Mouse (Mus musculus) heart, embryonic 13.5 days (tissue): ENCODE data around the gene Usp25. TPM values are rescaled to one million over a fixed set of nuclear protein-coding genes. Genes with fewer than 3 reads are reported as not detected.

Source experiments
- ATAC-seq: fragments of 200-750 bp; cut with Nextera tagmentation; 2 replicates; pipeline ENCODE4 v1.8.0; 2017; ENCODE audit warnings: moderate TSS enrichment; ENCODE audit not compliant: insufficient number of reproducible peaks, low FRiP score, low TSS enrichment; ENCODE audit errors: extremely low read depth
- H3K27ac ChIP-seq: fragments of 300-500 bp; sonication (generic); replicated peaks from 2 replicates; pipeline ENCODE4 v1.5.1; 2015; ENCODE audit warnings: moderate library complexity, mild to moderate bottlenecking, inconsistent platforms
- H3K27me3 ChIP-seq: fragments of 300-500 bp; sonication (generic); replicated peaks from 2 replicates; pipeline ENCODE4 v1.6.1; 2015; ENCODE audit warnings: mild to moderate bottlenecking, inconsistent platforms
- H3K36me3 ChIP-seq: fragments of 300-500 bp; sonication (generic); 2 replicates; pipeline ENCODE4 v1.6.1; 2015; ENCODE audit warnings: mild to moderate bottlenecking, inconsistent platforms
- H3K4me1 ChIP-seq: fragments of 300-500 bp; sonication (generic); 2 replicates; pipeline ENCODE4 v1.6.1; 2015; ENCODE audit warnings: inconsistent platforms
- H3K4me2 ChIP-seq: fragments of 300-500 bp; sonication (generic); 2 replicates; pipeline ENCODE4 v1.6.1; 2015; ENCODE audit warnings: inconsistent platforms, mild to moderate bottlenecking, moderate library complexity
- H3K4me3 ChIP-seq: fragments of 300-500 bp; sonication (generic); 2 replicates; pipeline ENCODE4 v1.5.1; 2015; ENCODE audit warnings: moderate library complexity, mild to moderate bottlenecking, inconsistent platforms
- H3K9ac ChIP-seq: fragments of 300-500 bp; sonication (generic); 2 replicates; pipeline ENCODE4 v1.6.1; 2015; ENCODE audit warnings: inconsistent platforms, mild to moderate bottlenecking, moderate library complexity
- H3K9me3 ChIP-seq: fragments of 300-500 bp; sonication (generic); 2 replicates; pipeline ENCODE4 v1.6.1; 2016; ENCODE audit warnings: inconsistent platforms
- WGBS: fragments of 180-500 bp; shearing (Covaris S2); methylation state at CpG from one replicate; pipeline ENCODE4 v1.1.7; 2015; ENCODE audit warnings: mixed read lengths; 5-methylcytosine and 5-hydroxymethylcytosine counted together
- polyA plus RNA-seq: library from polyadenylated mRNA; unstranded; fragments of >200 nt; fragmentation: Nextera tagmentation; extraction: Ambion mirVana; gene quantifications from 2 replicates; pipeline ENCODE4 v1.2.1, GENCODE M21; 2015

Usp25 gene
- polyA plus RNA-seq, 1 experiment from 2014 or later = 17.6 TPM

DNA sequence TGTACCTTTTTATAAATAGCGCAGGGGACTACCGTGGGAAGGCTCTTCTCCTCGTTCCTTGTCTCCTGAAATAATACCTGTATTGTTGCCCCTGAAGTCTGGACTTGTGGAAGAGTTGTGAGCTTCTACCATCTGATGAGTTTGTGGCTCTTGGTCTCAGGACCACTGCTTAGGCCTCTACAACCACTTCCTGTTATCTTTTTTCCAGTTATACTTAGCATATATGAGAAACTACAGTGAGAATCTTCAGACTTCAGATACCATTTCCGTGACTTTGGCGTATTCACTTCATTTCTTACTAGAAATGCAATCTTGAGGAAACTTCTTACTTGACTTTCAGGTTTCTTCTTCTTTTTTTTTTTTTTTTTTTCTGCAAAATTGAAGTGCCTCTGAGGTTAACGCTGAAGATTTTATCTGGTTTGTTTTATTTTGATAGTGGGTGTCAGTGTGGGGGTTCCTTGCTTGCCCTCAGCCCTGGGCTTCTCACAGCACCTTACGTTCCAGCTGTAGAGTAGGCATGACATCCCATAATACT, 81.6 kb downstream of the Usp25 start:
- 84% methylated on average over 7 of the region's 7 CpGs for WGBS
- Histone ChIP-seq H3K9me3 (no peaks in the 10 kb centered on the region), H3K4me2 (no peak overlapping the region), H3K4me3 (no peak overlapping the region), H3K4me1 (no peaks in the 10 kb centered on the region), H3K9ac (no peak overlapping the region), H3K27me3 (no peaks in the 10 kb centered on the region), H3K36me3 (peaks cover 59% of the 10 kb centered on the region), H3K27ac (no peak overlapping the region)
- ATAC-seq = no peak

GRCm38 (mm10) chr16:77099018-77099869, 85.7 kb downstream of the Usp25 start:
- Histone ChIP-seq H3K27me3 (no peaks in the 10 kb centered on the region), H3K9me3 (no peaks in the 10 kb centered on the region), H3K4me1 (no peaks in the 10 kb centered on the region), H3K9ac (no peak overlapping the region), H3K4me3 (no peak overlapping the region), H3K27ac (no peak overlapping the region), H3K4me2 (no peak overlapping the region), H3K36me3 (peaks cover 47% of the 10 kb centered on the region)
- WGBS = 70% methylated on average over 8 of the region's 8 CpGs
- no peak for ATAC-seq

- H3K36me3 ChIP-seq = peaks cover 40% of the 10 kb centered on the region
- no peak overlapping the region for H3K4me3 ChIP-seq
- 91% methylated on average over 5 of the region's 5 CpGs for WGBS
- H3K27ac ChIP-seq = no peak overlapping the region
- H3K27me3 ChIP-seq = no peaks in the 10 kb centered on the region
- H3K9ac ChIP-seq = no peak overlapping the region
- no peaks in the 10 kb centered on the region for H3K4me1 ChIP-seq
- H3K9me3 ChIP-seq = no peaks in the 10 kb centered on the region
- ATAC-seq = no peak
- no peak overlapping the region for H3K4me2 ChIP-seq
Observed at GRCm38 (mm10) chr16:77103637-77104264, 90.2 kb downstream of the Usp25 start.

DNA sequence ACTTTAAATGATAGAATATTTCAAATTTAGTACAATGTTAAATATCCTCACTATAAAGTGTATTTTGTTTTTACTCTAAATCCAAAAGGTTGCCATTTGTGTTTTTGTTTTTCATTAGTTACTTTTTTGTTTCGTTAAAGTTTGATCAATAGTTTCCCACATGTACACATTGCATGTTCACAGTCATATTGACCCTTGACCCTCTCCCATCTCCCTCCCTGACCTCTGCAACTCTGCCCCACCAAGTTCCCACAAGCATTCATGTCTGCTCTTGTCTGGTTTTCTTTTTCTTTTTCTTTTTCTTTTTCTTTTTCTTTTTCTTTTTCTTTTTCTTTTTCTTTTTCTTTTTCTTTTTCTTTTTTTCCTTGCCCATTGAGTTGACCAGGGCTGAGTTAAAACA, 97.8 kb downstream of the Usp25 start:
- Histone ChIP-seq H3K9me3 (no peaks in the 10 kb centered on the region), H3K9ac (no peak overlapping the region), H3K27ac (no peak overlapping the region), H3K4me2 (no peak overlapping the region), H3K27me3 (no peaks in the 10 kb centered on the region), H3K4me3 (no peak overlapping the region), H3K36me3 (peaks cover 66% of the 10 kb centered on the region), H3K4me1 (no peaks in the 10 kb centered on the region)
- WGBS = 97% methylated on average over 1 of the region's 1 CpGs
- ATAC-seq = no peak

DNA sequence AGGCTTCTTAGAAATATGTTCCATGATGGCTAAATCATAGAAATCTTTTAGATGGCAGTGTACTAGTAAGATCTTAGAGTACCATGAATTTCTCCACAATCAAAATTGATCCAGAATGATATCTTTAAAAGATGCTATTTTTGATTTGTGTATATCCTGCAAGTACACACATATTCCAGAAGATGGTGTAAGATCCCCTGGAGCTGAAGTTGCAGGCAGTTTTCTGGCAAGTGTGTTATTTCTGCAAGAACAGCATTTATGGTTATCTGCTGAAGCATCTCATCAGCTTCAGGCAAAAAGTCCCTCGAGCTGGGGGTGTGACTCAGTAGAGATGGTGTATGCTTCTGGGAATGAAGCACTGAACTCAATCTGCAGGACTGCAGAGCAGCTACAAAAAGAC, 112.4 kb downstream of the Usp25 start:
- no peaks in the 10 kb centered on the region for H3K4me1 ChIP-seq
- no peaks in the 10 kb centered on the region for H3K27me3 ChIP-seq
- H3K36me3 ChIP-seq = peaks cover 4% of the 10 kb centered on the region; the same call in 1 of the 2 replicates
- no peak overlapping the region for H3K4me3 ChIP-seq
- no peak overlapping the region for H3K9ac ChIP-seq
- H3K27ac ChIP-seq = no peak overlapping the region
- no peaks in the 10 kb centered on the region for H3K9me3 ChIP-seq
- ATAC-seq = no peak
- 41% methylated on average over 1 of the region's 1 CpGs for WGBS
- H3K4me2 ChIP-seq = no peak overlapping the region

DNA sequence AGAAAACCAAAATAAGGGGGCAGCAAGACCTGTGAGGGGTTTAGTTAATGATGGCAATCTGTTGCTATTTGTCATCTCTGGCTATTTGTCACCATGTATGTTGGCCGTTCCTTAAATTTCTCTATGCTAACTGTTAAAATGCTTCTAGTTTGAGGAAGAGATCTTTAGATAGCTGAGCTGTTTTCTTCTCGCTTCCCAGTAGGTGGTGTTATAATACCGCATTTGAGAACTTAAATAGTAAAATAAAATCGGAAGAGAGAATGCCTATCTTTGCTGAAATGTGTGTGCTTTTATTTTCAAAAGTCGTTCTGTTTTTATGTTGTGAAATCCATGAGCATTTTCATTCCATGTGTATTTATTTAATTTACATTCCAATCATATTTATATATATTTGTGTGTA, 115.2 kb downstream of the Usp25 start:
- H3K9me3 ChIP-seq = no peaks in the 10 kb centered on the region
- no peak overlapping the region for H3K4me2 ChIP-seq
- ATAC-seq = no peak
- H3K27ac ChIP-seq = no peak overlapping the region
- H3K4me1 ChIP-seq = no peaks in the 10 kb centered on the region
- H3K9ac ChIP-seq = no peak overlapping the region
- no peaks in the 10 kb centered on the region for H3K36me3 ChIP-seq
- 27% methylated on average over 5 of the region's 5 CpGs for WGBS
- no peak overlapping the region for H3K4me3 ChIP-seq
- H3K27me3 ChIP-seq = no peaks in the 10 kb centered on the region

DNA sequence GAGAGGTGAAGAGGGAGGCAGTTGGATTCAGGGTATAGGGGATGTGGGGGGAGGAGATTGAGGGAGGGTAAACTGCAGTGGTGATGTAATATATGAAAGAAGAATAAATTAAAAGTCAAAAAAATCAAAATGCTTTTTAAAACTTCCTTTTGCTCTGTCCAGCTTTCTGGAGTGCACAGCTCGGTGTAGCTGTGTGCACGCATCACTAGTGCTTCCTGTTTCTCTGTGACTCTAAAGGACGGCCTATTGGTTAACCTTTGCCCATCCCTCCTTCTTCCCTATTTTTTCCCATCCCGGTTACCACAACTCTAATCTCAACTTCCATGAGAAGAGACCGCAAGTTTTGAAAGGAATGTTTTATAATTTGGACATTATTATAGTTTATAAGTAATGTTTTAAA, 119.5 kb downstream of the Usp25 start:
- WGBS = 86% methylated on average over 5 of the region's 5 CpGs
- no peak for ATAC-seq
- Histone ChIP-seq H3K9ac (no peak overlapping the region), H3K9me3 (peaks cover 7% of the 10 kb centered on the region; the same call in 1 of the 2 replicates), H3K27ac (no peak overlapping the region), H3K4me1 (no peaks in the 10 kb centered on the region), H3K4me3 (no peak overlapping the region), H3K27me3 (no peaks in the 10 kb centered on the region), H3K4me2 (no peak overlapping the region), H3K36me3 (no peaks in the 10 kb centered on the region)

- Histone ChIP-seq H3K27me3 (no peaks in the 10 kb centered on the region), H3K9me3 (peaks cover 7% of the 10 kb centered on the region; the same call in 1 of the 2 replicates), H3K27ac (no peak overlapping the region), H3K4me3 (no peak overlapping the region), H3K9ac (no peak overlapping the region), H3K4me2 (no peak overlapping the region), H3K36me3 (no peaks in the 10 kb centered on the region), H3K4me1 (no peaks in the 10 kb centered on the region)
- 78% methylated on average over 7 of the region's 7 CpGs for WGBS
- ATAC-seq = no peak
Observed at GRCm38 (mm10) chr16:77140651-77141050, 127.1 kb downstream of the Usp25 start.

DNA sequence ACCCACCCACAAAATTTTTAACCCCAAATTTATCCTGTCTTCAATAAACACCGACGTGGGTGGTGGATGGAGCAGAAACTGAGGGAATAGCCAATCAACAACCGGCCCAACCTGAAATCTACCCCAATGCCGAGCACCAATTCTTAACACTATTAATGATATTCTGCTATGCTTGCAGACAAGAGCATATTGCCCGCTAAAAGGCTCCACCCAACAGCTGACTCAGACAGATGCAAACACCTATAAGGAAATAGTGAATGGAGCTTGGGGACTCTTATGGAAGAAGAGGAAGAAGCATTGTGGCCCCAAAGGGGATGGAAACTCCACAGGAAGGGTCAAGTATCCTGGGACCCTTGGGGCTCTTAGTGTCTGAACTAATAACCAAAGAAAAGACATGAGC, 133.3 kb downstream of the Usp25 start:
- H3K4me2 ChIP-seq = no peak overlapping the region
- no peaks in the 10 kb centered on the region for H3K4me1 ChIP-seq
- H3K27ac ChIP-seq = no peak overlapping the region
- H3K36me3 ChIP-seq = no peaks in the 10 kb centered on the region
- no peak for ATAC-seq
- WGBS = 85% methylated on average over 5 of the region's 5 CpGs
- H3K9ac ChIP-seq = no peak overlapping the region
- H3K4me3 ChIP-seq = no peak overlapping the region
- no peaks in the 10 kb centered on the region for H3K9me3 ChIP-seq
- no peaks in the 10 kb centered on the region for H3K27me3 ChIP-seq

DNA sequence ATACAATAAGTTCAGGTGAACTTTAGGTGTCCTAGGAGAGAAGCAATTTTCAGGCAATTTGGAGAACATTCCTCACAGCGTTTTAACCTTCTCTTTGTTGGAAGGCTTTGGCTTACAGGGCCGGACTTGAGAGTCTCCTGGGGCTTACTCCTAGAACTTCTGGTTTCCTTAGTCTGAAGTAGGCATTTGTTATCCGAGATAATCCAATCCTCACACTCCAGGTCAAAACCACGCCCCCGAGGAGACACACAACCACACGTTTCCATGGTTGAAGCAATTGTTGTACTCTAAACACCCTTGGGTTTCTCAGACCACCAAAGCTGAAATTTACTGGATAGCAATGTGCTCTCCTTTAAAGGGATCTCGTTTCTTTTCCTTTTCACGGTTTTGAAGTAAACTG, 136.8 kb downstream of the Usp25 start:
- no peaks in the 10 kb centered on the region for H3K9me3 ChIP-seq
- H3K36me3 ChIP-seq = no peaks in the 10 kb centered on the region
- H3K4me2 ChIP-seq = no peak overlapping the region
- no peak overlapping the region for H3K27ac ChIP-seq
- H3K4me3 ChIP-seq = no peak overlapping the region
- H3K27me3 ChIP-seq = no peaks in the 10 kb centered on the region
- no peak overlapping the region for H3K9ac ChIP-seq
- no peaks in the 10 kb centered on the region for H3K4me1 ChIP-seq
- WGBS = 59% methylated on average over 8 of the region's 8 CpGs
- no peak for ATAC-seq

DNA sequence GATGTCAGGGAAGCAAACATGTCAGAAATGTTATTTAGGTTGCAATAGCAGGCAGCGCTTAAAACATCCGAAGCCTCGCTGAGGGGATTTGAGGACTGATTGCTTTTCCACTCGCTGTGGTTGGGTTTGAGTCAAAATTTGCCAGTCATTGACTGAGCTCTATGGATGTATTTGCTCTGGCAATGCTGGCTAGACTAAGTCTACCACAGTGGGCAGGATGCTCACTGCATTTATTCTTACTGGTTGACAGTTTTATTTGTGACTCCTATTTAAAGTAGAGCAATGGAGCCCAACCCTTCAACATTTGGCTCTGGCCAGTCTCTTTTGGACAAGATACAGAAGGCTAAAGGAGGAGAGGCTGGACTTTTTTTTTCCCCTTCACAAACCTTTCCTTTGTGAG, 137.4 kb downstream of the Usp25 start:
- Histone ChIP-seq H3K4me2 (no peak overlapping the region), H3K4me3 (no peak overlapping the region), H3K27me3 (no peaks in the 10 kb centered on the region), H3K9ac (no peak overlapping the region), H3K27ac (no peak overlapping the region), H3K4me1 (no peaks in the 10 kb centered on the region), H3K36me3 (no peaks in the 10 kb centered on the region), H3K9me3 (no peaks in the 10 kb centered on the region)
- 88% methylated on average over 4 of the region's 4 CpGs for WGBS
- no peak for ATAC-seq
